Mouse (Mus musculus) megakaryocyte, embryonic 14.5 days (primary cell): ENCODE measurements at regions not wholly inside any gene's neighbourhood (a gene's known extent, or its start where the extent isn't known, plus 50 kb on each side); places are given as distances from the start of the nearest gene placed in this dataset.

Experiments used
- FLI1 ChIP-seq: IDR thresholded peaks from 2 replicates; pipeline ENCODE4 v1.6.1; 2012; ENCODE audit warnings: low read length, inconsistent platforms, mixed read lengths
- GATA1 ChIP-seq: IDR thresholded peaks from 3 replicates; pipeline ENCODE4 v1.6.1; 2012; ENCODE audit warnings: mixed read lengths, low read length, inconsistent platforms, borderline replicate concordance

GRCm38 (mm10) chr14:98858801-98859200 is 135.3 kb downstream of the Rpl36a-ps1 start:
- TF ChIP-seq GATA1 (no peak), FLI1 (no peak)
